Mouse (Mus musculus): ENCODE data around the gene Dcst1. TPM values are rescaled to one million over a fixed set of nuclear protein-coding genes. Genes with fewer than 3 reads are reported as not detected.

Gene Dcst1
- polyA plus RNA-seq, 1 experiment, result not detected

GRCm38 (mm10) chr3:89378394-89379067 is 13.5 kb upstream of the Dcst1 start:
- H3K9me3 ChIP-seq (ENCODE audit: control insufficient read depth, low read length), result no peaks in the 10 kb centered on the region
- H3K4me1 ChIP-seq (ENCODE audit: control insufficient read depth), result peaks cover 13% of the 10 kb centered on the region
- H3K4me3 ChIP-seq (replicated peaks), result peak overlapping the region; percentile 39
- H3K27me3 ChIP-seq (ENCODE audit: control insufficient read depth), result no peaks in the 10 kb centered on the region
- H3K36me3 ChIP-seq (ENCODE audit: control insufficient read depth), result peaks cover 14% of the 10 kb centered on the region
- TF ChIP-seq TAL1 (IDR thresholded peaks at IDR 0.05; ENCODE audit: low read length) (no peak), GATA1 (IDR thresholded peaks at IDR 0.05; ENCODE audit: low read length) (no peak)

DNA sequence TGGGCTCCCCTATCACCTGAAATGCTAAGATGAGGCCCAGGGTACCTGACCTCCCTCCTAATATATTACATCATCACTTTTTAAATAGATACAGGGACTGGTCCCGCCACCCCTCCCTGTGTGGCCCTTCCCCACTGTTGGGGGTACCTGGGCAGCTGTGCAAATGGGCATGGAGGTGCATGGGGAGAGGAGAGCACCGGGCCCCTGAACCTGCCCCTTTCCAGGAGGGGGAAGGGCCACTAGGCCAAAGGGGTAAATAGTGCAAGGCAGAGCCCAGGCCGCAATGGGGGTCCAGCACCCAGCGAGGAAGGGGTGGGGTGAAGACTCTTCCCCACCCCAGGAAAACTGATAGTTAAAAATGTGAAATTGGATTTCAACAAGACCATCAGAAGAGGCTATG is 12.8 kb upstream of the Dcst1 start:
- H3K9me3 ChIP-seq (ENCODE audit: control insufficient read depth, low read length), result no peaks in the 10 kb centered on the region
- no peak overlapping the region for H3K4me3 ChIP-seq (replicated peaks)
- H3K4me1 ChIP-seq (ENCODE audit: control insufficient read depth), result peaks cover 13% of the 10 kb centered on the region
- H3K36me3 ChIP-seq (ENCODE audit: control insufficient read depth), result peaks cover 14% of the 10 kb centered on the region
- TF ChIP-seq TAL1 (IDR thresholded peaks at IDR 0.05; ENCODE audit: low read length) (no peak), GATA1 (IDR thresholded peaks at IDR 0.05; ENCODE audit: low read length) (no peak)
- H3K27me3 ChIP-seq (ENCODE audit: control insufficient read depth), result 0 out of 2 replicates have a peak, but pooled peaks cover 2% of the 10 kb centered on the region

DNA sequence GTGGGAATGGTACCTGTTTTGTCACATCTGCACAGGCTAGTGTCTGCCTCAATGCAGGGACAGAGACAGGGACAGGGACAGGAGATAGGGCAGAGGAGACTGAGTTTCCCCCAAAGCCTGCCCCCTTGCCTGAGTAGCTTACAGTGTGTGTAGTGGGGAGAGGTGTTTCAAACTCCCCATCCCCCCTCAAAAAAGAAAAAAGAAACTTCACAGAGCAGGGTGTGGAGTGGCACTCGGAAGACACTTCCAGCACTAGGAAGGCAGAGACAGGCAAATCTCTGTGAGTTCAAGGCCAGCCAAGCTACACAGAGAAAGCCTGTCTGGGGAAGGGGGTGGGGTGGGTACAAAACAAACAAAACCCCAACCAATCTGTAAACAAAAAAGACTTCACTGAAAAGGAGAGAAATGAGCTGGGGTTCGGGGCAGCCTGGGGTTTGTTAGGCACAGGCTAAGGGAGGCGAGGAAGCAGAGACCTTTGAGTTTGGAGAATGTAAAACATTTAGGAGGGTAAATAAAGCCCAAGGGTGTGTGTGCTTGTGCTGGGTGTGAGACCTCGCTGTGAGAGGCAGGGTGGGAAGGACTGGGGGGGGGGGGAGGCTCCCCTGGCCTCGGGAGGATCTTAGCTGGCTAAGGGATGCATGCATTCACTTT is 8.7 kb upstream of the Dcst1 start:
- no peaks in the 10 kb centered on the region for H3K36me3 ChIP-seq (ENCODE audit: control insufficient read depth)
- 0 out of 2 replicates have a peak, but pooled peaks cover 2% of the 10 kb centered on the region for H3K27me3 ChIP-seq (ENCODE audit: control insufficient read depth)
- no peaks in the 10 kb centered on the region for H3K9me3 ChIP-seq (ENCODE audit: control insufficient read depth, low read length)
- no peak for TF ChIP-seq GATA1 (IDR thresholded peaks at IDR 0.05; ENCODE audit: low read length)
- no peak for TF ChIP-seq TAL1 (IDR thresholded peaks at IDR 0.05; ENCODE audit: low read length)
- peaks cover 9% of the 10 kb centered on the region for H3K4me1 ChIP-seq (ENCODE audit: control insufficient read depth)
- no peak overlapping the region for H3K4me3 ChIP-seq (replicated peaks)

- Histone ChIP-seq H3K36me3 (ENCODE audit: control insufficient read depth) (no peaks in the 10 kb centered on the region), H3K4me3 (replicated peaks) (no peak overlapping the region), H3K9me3 (ENCODE audit: control insufficient read depth, low read length) (no peaks in the 10 kb centered on the region), H3K4me1 (ENCODE audit: control insufficient read depth) (no peaks in the 10 kb centered on the region; the same call in 1 of the 2 replicates), H3K27me3 (ENCODE audit: control insufficient read depth) (no peaks in the 10 kb centered on the region)
- TF ChIP-seq GATA1 (IDR thresholded peaks at IDR 0.05; ENCODE audit: low read length) (no peak), TAL1 (IDR thresholded peaks at IDR 0.05; ENCODE audit: low read length) (no peak)
Measured at GRCm38 (mm10) chr3:89367338-89367737, 2.3 kb upstream of the Dcst1 start.

DNA sequence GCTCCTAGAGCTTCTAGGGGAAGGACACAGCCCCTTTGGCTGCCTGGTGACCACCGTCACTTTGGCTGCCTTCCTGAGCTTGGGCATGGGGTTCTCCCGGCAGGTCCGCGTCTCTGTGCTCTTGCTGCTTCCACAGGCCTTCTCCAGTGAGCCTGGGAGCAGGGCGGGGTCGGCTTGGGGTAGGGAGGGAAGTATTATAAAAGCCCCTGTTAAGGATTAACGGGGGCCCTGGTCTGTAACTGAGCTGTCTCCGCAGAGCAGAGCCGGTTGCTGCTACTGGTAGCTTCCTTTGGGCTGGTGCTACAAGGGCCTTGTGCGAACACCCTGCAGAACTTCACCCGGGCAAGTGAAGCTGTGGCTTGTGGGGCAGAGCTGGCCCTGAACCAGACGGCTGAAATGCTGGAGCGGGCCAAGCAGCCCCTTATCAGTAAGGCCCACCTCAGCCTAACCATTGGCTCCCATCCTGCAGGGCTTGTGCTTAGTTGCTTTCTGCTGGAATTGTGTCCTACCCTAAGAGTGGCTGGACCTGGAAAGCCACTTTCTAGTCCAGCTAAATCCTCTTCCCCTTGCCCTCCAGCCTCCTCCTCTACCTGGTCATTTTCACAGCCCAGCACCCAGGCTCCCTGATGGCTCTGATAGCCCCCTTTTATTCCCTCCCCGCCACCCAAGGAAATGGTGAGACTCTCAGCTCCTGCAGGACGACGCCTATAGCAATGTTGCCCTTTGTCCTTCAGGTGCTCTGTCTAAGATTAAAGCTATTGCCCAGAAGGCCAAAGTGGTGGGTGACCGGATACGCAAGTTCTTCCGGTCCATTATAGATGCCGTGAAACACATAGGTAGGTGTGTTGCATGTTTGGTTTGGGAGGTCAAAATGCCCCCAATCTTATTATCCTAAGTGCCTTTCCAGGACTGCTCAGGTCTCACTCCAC is 697 bp upstream of the Dcst1 start:
- Histone ChIP-seq H3K36me3 (ENCODE audit: control insufficient read depth) (no peaks in the 10 kb centered on the region), H3K4me3 (replicated peaks) (no peak overlapping the region), H3K4me1 (ENCODE audit: control insufficient read depth) (no peaks in the 10 kb centered on the region; the same call in 1 of the 2 replicates), H3K9me3 (ENCODE audit: control insufficient read depth, low read length) (no peaks in the 10 kb centered on the region), H3K27me3 (ENCODE audit: control insufficient read depth) (no peaks in the 10 kb centered on the region)
- TF ChIP-seq TAL1 (IDR thresholded peaks at IDR 0.05; ENCODE audit: low read length) (no peak), GATA1 (IDR thresholded peaks at IDR 0.05; ENCODE audit: low read length) (no peak)

- no peak for TF ChIP-seq TAL1 (IDR thresholded peaks at IDR 0.05; ENCODE audit: low read length)
- TF ChIP-seq GATA1 (IDR thresholded peaks at IDR 0.05; ENCODE audit: low read length), result no peak
- Histone ChIP-seq H3K36me3 (ENCODE audit: control insufficient read depth) (no peaks in the 10 kb centered on the region), H3K27me3 (ENCODE audit: control insufficient read depth) (peaks cover 2% of the 10 kb centered on the region; the same call in 1 of the 2 replicates), H3K4me3 (replicated peaks) (no peak overlapping the region), H3K9me3 (ENCODE audit: control insufficient read depth, low read length) (no peaks in the 10 kb centered on the region), H3K4me1 (ENCODE audit: control insufficient read depth) (no peaks in the 10 kb centered on the region)
Measured at GRCm38 (mm10) chr3:89364631-89365030, 422 bp downstream of the Dcst1 start.

- peaks cover 2% of the 10 kb centered on the region; the same call in 1 of the 2 replicates for H3K27me3 ChIP-seq (ENCODE audit: control insufficient read depth)
Measured at GRCm38 (mm10) chr3:89361675-89362074, 3.4 kb downstream of the Dcst1 start, which contains the start of gene Dcst2. TSS of gene Dcst2 (plus strand) at chr3:89361975.

DNA sequence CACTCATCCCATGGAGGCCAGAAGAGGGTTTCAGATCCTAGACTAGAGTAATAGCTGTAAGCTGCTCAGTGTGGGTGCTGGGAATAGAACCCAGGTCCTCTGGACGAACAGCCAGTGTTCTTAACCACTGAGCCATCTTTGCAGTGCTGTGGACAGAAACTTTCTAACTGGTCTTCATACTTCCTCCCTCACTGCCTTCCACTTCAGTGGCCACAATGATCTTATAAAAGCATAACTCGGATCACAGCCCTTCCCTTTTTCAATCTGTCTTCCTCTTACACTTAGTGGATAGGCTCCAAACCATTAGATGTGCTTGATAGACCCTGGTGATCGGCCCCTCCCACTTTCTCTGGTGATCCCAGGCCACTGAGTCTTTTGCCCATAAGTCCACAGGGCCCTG is 4.8 kb downstream of the Dcst1 start:
- Histone ChIP-seq H3K9me3 (ENCODE audit: control insufficient read depth, low read length) (no peaks in the 10 kb centered on the region), H3K27me3 (ENCODE audit: control insufficient read depth) (peaks cover 5% of the 10 kb centered on the region), H3K36me3 (ENCODE audit: control insufficient read depth) (no peaks in the 10 kb centered on the region), H3K4me3 (replicated peaks) (no peak overlapping the region), H3K4me1 (ENCODE audit: control insufficient read depth) (no peaks in the 10 kb centered on the region)
- no peak for TF ChIP-seq GATA1 (IDR thresholded peaks at IDR 0.05; ENCODE audit: low read length)
- TF ChIP-seq TAL1 (IDR thresholded peaks at IDR 0.05; ENCODE audit: low read length), result no peak

More at GRCm38 (mm10) chr3:89361675-89362074, 3.4 kb downstream of the Dcst1 start, which contains the start of gene Dcst2:
- no peaks in the 10 kb centered on the region for H3K36me3 ChIP-seq (ENCODE audit: control insufficient read depth)
- H3K9me3 ChIP-seq (ENCODE audit: control insufficient read depth, low read length), result no peaks in the 10 kb centered on the region
- H3K4me3 ChIP-seq (replicated peaks), result no peak within 1 kb of the TSS
- no peaks in the 10 kb centered on the region for H3K4me1 ChIP-seq (ENCODE audit: control insufficient read depth)
- no peak for TF ChIP-seq GATA1 (IDR thresholded peaks at IDR 0.05; ENCODE audit: low read length)
- no peak for TF ChIP-seq TAL1 (IDR thresholded peaks at IDR 0.05; ENCODE audit: low read length)
